Mouse (Mus musculus): Measurements from ENCODE around the gene Klk14. TPM values are rescaled to one million over a fixed set of nuclear protein-coding genes. Genes with fewer than 3 reads are reported as not detected.
A peak's percentile ranks its signal among the peaks of the same experiment; 100 is the strongest.
"Not testable (repeated sequence)": the region's sequence is repeated elsewhere in the genome, so short reads cannot be mapped to it uniquely, and the experiment has no call there.

Klk14 gene
- total and polyA plus RNA-seq, 2 experiments from 2014 or later: not detected

GRCm38 (mm10) chr7:43675091-43675490, 15.1 kb upstream of the Klk14 start:
- Histone ChIP-seq H3K27me3 (ENCODE audit: insufficient read depth, low read length) (no peaks in the 10 kb centered on the region), H3K36me3 (ENCODE audit: insufficient read depth) (peaks cover 34% of the 10 kb centered on the region), H3K9me3 (ENCODE audit: low read length) (no peaks in the 10 kb centered on the region), H3K4me2 (ENCODE audit: low read depth) (no peak overlapping the region), H3K27ac (ENCODE audit: low read depth, low read length) (no peak overlapping the region), H3K4me1 (ENCODE audit: insufficient read depth) (peaks cover 6% of the 10 kb centered on the region), H3K9ac (no peak overlapping the region), H3K4me3 (ENCODE audit: low read depth, low read length) (no peak overlapping the region)
- no peak for DNase-seq
- no peak for ATAC-seq
- 95% methylated on average over 32 of the region's 32 CpGs for WGBS
- TF ChIP-seq CTCF (IDR thresholded peaks at IDR 0.05; ENCODE audit: low read depth): no peak

- peak; percentile 57 for TF ChIP-seq CTCF (IDR thresholded peaks at IDR 0.05; ENCODE audit: low read depth)
- DNase-seq (no peak), ATAC-seq (no peak)
- Histone ChIP-seq H3K36me3 (ENCODE audit: insufficient read depth) (peaks cover 34% of the 10 kb centered on the region), H3K9ac (no peak overlapping the region), H3K9me3 (ENCODE audit: low read length) (no peaks in the 10 kb centered on the region), H3K4me2 (ENCODE audit: low read depth) (no peak overlapping the region), H3K4me3 (ENCODE audit: low read depth, low read length) (no peak overlapping the region), H3K27ac (ENCODE audit: low read depth, low read length) (no peak overlapping the region), H3K27me3 (ENCODE audit: insufficient read depth, low read length) (no peaks in the 10 kb centered on the region), H3K4me1 (ENCODE audit: insufficient read depth) (no peaks in the 10 kb centered on the region)
Observed at GRCm38 (mm10) chr7:43678517-43678916, 11.7 kb upstream of the Klk14 start.

- H3K9ac ChIP-seq: no peak overlapping the region
Observed at GRCm38 (mm10) chr7:43680960-43681359, 9.3 kb upstream of the Klk14 start.

GRCm38 (mm10) chr7:43682511-43682910, 7.7 kb upstream of the Klk14 start:
- TF ChIP-seq CTCF (IDR thresholded peaks at IDR 0.05; ENCODE audit: low read depth): 0 out of 2 replicates have a peak, but pooled peaks have one; percentile 24
- H3K36me3 ChIP-seq (ENCODE audit: insufficient read depth); ATAC-seq; H3K27ac ChIP-seq (ENCODE audit: low read depth, low read length); H3K9me3 ChIP-seq (ENCODE audit: low read length); H3K4me2 ChIP-seq (ENCODE audit: low read depth); H3K4me3 ChIP-seq (ENCODE audit: low read depth, low read length); H3K4me1 ChIP-seq (ENCODE audit: insufficient read depth); H3K27me3 ChIP-seq (ENCODE audit: insufficient read depth, low read length); H3K9ac ChIP-seq; DNase-seq: not testable (repeated sequence)
- 19% methylated on average over 1 of the region's 1 CpGs for WGBS

More at GRCm38 (mm10) chr7:43680960-43681359, 9.3 kb upstream of the Klk14 start:
- H3K4me1 ChIP-seq (ENCODE audit: insufficient read depth): no peaks in the 10 kb centered on the region
- H3K9me3 ChIP-seq (ENCODE audit: low read length): no peaks in the 10 kb centered on the region
- H3K4me3 ChIP-seq (ENCODE audit: low read depth, low read length): no peak overlapping the region
- WGBS: 18% methylated on average over 5 of the region's 5 CpGs
- DNase-seq: peak; percentile 66
- no peak overlapping the region for H3K27ac ChIP-seq (ENCODE audit: low read depth, low read length)
- ATAC-seq: peak; percentile 80
- H3K4me2 ChIP-seq (ENCODE audit: low read depth): no peak overlapping the region
- H3K27me3 ChIP-seq (ENCODE audit: insufficient read depth, low read length): no peaks in the 10 kb centered on the region
- peaks cover 21% of the 10 kb centered on the region for H3K36me3 ChIP-seq (ENCODE audit: insufficient read depth)
- TF ChIP-seq CTCF (IDR thresholded peaks at IDR 0.05; ENCODE audit: low read depth): peak; percentile 85

GRCm38 (mm10) chr7:43685088-43685487, 5.1 kb upstream of the Klk14 start:
- Histone ChIP-seq H3K27me3 (ENCODE audit: insufficient read depth, low read length) (no peaks in the 10 kb centered on the region), H3K4me1 (ENCODE audit: insufficient read depth) (no peaks in the 10 kb centered on the region), H3K9me3 (ENCODE audit: low read length) (no peaks in the 10 kb centered on the region), H3K36me3 (ENCODE audit: insufficient read depth) (no peaks in the 10 kb centered on the region), H3K4me3 (ENCODE audit: low read depth, low read length) (no peak overlapping the region), H3K27ac (ENCODE audit: low read depth, low read length) (no peak overlapping the region), H3K9ac (no peak overlapping the region), H3K4me2 (ENCODE audit: low read depth) (no peak overlapping the region)
- no peak for DNase-seq
- no peak for TF ChIP-seq CTCF (IDR thresholded peaks at IDR 0.05; ENCODE audit: low read depth)
- 84% methylated on average over 7 of the region's 7 CpGs for WGBS
- no peak for ATAC-seq

- Histone ChIP-seq H3K4me3 (ENCODE audit: low read depth, low read length) (no peak overlapping the region), H3K36me3 (ENCODE audit: insufficient read depth) (no peaks in the 10 kb centered on the region), H3K27me3 (ENCODE audit: insufficient read depth, low read length) (no peaks in the 10 kb centered on the region), H3K9ac (no peak overlapping the region), H3K27ac (ENCODE audit: low read depth, low read length) (no peak overlapping the region), H3K4me2 (ENCODE audit: low read depth) (no peak overlapping the region), H3K9me3 (ENCODE audit: low read length) (no peaks in the 10 kb centered on the region), H3K4me1 (ENCODE audit: insufficient read depth) (no peaks in the 10 kb centered on the region)
- DNase-seq (no peak), ATAC-seq (no peak)
- TF ChIP-seq CTCF (IDR thresholded peaks at IDR 0.05; ENCODE audit: low read depth): no peak
- WGBS: 96% methylated on average over 3 of the region's 3 CpGs
Observed at GRCm38 (mm10) chr7:43710031-43710430, 19.8 kb downstream of the Klk14 start.

GRCm38 (mm10) chr7:43712267-43712666, 22.0 kb downstream of the Klk14 start, which contains the start of gene Klk13:
Klk13 (plus strand) TSS chr7:43712567.
- H3K4me1 ChIP-seq (ENCODE audit: insufficient read depth): no peaks in the 10 kb centered on the region
- H3K4me3 ChIP-seq (ENCODE audit: low read depth, low read length): no peak within 1 kb of the TSS
- no peaks in the 10 kb centered on the region for H3K27me3 ChIP-seq (ENCODE audit: insufficient read depth, low read length)
- ATAC-seq (no peak), DNase-seq (no peak)
- H3K4me2 ChIP-seq (ENCODE audit: low read depth): no peak within 1 kb of the TSS
- H3K36me3 ChIP-seq (ENCODE audit: insufficient read depth): no peaks in the 10 kb centered on the region
- WGBS: 56% methylated on average over 4 of the region's 4 CpGs
- no peak for TF ChIP-seq CTCF (IDR thresholded peaks at IDR 0.05; ENCODE audit: low read depth)
- no peak within 1 kb of the TSS for H3K9ac ChIP-seq
- H3K9me3 ChIP-seq (ENCODE audit: low read length): no peaks in the 10 kb centered on the region
- no peak within 1 kb of the TSS for H3K27ac ChIP-seq (ENCODE audit: low read depth, low read length)

Measured in forebrain, postnatal 0 days (tissue).